Mouse (Mus musculus): ENCODE data around the gene Kcnn3. TPM values are rescaled to one million over a fixed set of nuclear protein-coding genes. Genes with fewer than 3 reads are reported as not detected.

Kcnn3 gene
- polyA plus RNA-seq, 1 experiment from 2014 or later = 2.5 TPM

DNA sequence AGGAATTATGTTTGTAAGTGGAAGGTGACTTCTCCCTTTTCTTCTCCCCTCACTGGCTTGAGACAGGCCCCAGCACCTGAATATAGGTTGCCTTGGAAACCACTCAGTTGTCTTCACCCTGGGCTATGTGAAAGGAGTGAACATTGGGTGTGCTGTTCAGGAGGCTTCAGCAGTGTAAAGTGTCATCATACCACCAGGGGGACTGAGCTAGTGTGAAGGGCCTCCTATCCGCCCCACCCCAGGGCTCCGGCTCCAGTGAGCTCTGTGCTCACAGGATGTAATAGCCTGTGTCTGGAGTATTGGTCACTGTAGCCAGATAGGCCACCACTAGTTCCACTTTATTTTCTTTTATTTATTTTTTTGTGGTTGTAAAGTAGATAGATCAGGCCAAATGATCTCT, 54.3 kb downstream of the Kcnn3 start:
- H3K9ac ChIP-seq = no peak overlapping the region
- no peak overlapping the region for H3K4me3 ChIP-seq
- 63% methylated on average over 2 of the region's 2 CpGs for WGBS
- no peak overlapping the region for H3K27ac ChIP-seq
- H3K9me3 ChIP-seq = no peaks in the 10 kb centered on the region
- no peaks in the 10 kb centered on the region for H3K27me3 ChIP-seq
- ATAC-seq (ENCODE audit: insufficient number of reproducible peaks, insufficient read depth, low FRiP score, low TSS enrichment) = no peak
- peaks cover 7% of the 10 kb centered on the region; the same call in 1 of the 2 replicates for H3K4me1 ChIP-seq
- no peak overlapping the region for H3K4me2 ChIP-seq (replicated peaks)
- H3K36me3 ChIP-seq = no peaks in the 10 kb centered on the region

GRCm38 (mm10) chr3:89576381-89576780, 56.4 kb downstream of the Kcnn3 start:
- WGBS = 92% methylated on average over 6 of the region's 6 CpGs
- Histone ChIP-seq H3K4me1 (peaks cover 7% of the 10 kb centered on the region; the same call in 1 of the 2 replicates), H3K4me3 (no peak overlapping the region), H3K27me3 (no peaks in the 10 kb centered on the region), H3K27ac (no peak overlapping the region), H3K36me3 (no peaks in the 10 kb centered on the region), H3K4me2 (replicated peaks) (no peak overlapping the region), H3K9ac (no peak overlapping the region), H3K9me3 (no peaks in the 10 kb centered on the region)
- no peak for ATAC-seq (ENCODE audit: insufficient number of reproducible peaks, insufficient read depth, low FRiP score, low TSS enrichment)

GRCm38 (mm10) chr3:89577154-89577553, 57.2 kb downstream of the Kcnn3 start:
- WGBS = 83% methylated on average over 5 of the region's 5 CpGs
- Histone ChIP-seq H3K4me2 (replicated peaks) (no peak overlapping the region), H3K36me3 (no peaks in the 10 kb centered on the region), H3K27me3 (no peaks in the 10 kb centered on the region), H3K4me1 (peaks cover 7% of the 10 kb centered on the region; the same call in 1 of the 2 replicates), H3K27ac (no peak overlapping the region), H3K4me3 (no peak overlapping the region), H3K9ac (no peak overlapping the region), H3K9me3 (no peaks in the 10 kb centered on the region)
- ATAC-seq (ENCODE audit: insufficient number of reproducible peaks, insufficient read depth, low FRiP score, low TSS enrichment) = no peak

- no peak for ATAC-seq (ENCODE audit: insufficient number of reproducible peaks, insufficient read depth, low FRiP score, low TSS enrichment)
- Histone ChIP-seq H3K27me3 (no peaks in the 10 kb centered on the region), H3K4me3 (no peak overlapping the region), H3K36me3 (no peaks in the 10 kb centered on the region), H3K4me2 (replicated peaks) (no peak overlapping the region), H3K9ac (no peak overlapping the region), H3K9me3 (no peaks in the 10 kb centered on the region), H3K4me1 (peaks cover 7% of the 10 kb centered on the region; the same call in 1 of the 2 replicates), H3K27ac (no peak overlapping the region)
- WGBS = 68% methylated on average over 4 of the region's 4 CpGs
These were observed 58.1 kb downstream of the Kcnn3 start for GRCm38 (mm10) chr3:89578083-89578482.

- Histone ChIP-seq H3K36me3 (no peaks in the 10 kb centered on the region), H3K27me3 (no peaks in the 10 kb centered on the region), H3K4me1 (peaks cover 7% of the 10 kb centered on the region; the same call in 1 of the 2 replicates), H3K9ac (no peak overlapping the region), H3K4me2 (replicated peaks) (no peak overlapping the region), H3K4me3 (no peak overlapping the region), H3K27ac (no peak overlapping the region), H3K9me3 (no peaks in the 10 kb centered on the region)
- WGBS = 28% methylated on average over 10 of the region's 10 CpGs
- 0 out of 2 replicates have a peak, but pooled peaks have one; percentile 65 for ATAC-seq (ENCODE audit: insufficient number of reproducible peaks, insufficient read depth, low FRiP score, low TSS enrichment)
These were observed 58.8 kb downstream of the Kcnn3 start for GRCm38 (mm10) chr3:89578803-89579202.

DNA sequence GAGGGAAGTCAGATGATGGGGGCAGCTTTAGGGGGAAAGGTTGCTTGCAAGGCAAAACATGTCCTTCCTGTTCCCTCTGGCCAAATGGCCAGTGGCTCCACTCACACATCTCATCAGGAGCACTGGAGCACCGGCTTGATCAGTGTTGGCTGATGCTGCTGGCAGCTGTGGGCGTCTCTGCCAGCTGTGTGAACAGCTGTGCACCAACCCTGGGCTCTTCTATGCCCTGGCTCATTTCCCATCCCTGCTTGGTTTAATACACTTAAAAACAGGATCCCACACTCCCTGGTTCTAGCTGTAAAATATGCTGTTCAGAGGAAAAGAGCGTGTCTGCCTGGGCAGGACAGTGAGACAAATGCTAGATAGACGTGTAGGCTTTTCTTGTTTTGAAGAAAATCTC, 64.3 kb downstream of the Kcnn3 start:
- no peak overlapping the region for H3K9ac ChIP-seq
- no peak overlapping the region for H3K4me2 ChIP-seq (replicated peaks)
- no peak overlapping the region for H3K27ac ChIP-seq
- H3K4me1 ChIP-seq = peaks cover 9% of the 10 kb centered on the region; the same call in 1 of the 2 replicates
- WGBS = 67% methylated on average over 4 of the region's 4 CpGs
- no peaks in the 10 kb centered on the region for H3K36me3 ChIP-seq
- no peak overlapping the region for H3K4me3 ChIP-seq
- ATAC-seq (ENCODE audit: insufficient number of reproducible peaks, insufficient read depth, low FRiP score, low TSS enrichment) = no peak
- H3K9me3 ChIP-seq = no peaks in the 10 kb centered on the region
- H3K27me3 ChIP-seq = no peaks in the 10 kb centered on the region

GRCm38 (mm10) chr3:89588436-89588835, 68.5 kb downstream of the Kcnn3 start:
- WGBS = 45% methylated on average over 11 of the region's 11 CpGs
- H3K27ac ChIP-seq = no peak overlapping the region
- no peaks in the 10 kb centered on the region for H3K9me3 ChIP-seq
- H3K27me3 ChIP-seq = no peaks in the 10 kb centered on the region
- ATAC-seq (ENCODE audit: insufficient number of reproducible peaks, insufficient read depth, low FRiP score, low TSS enrichment) = no peak
- no peak overlapping the region for H3K9ac ChIP-seq
- peaks cover 14% of the 10 kb centered on the region; the same call in 1 of the 2 replicates for H3K4me1 ChIP-seq
- H3K36me3 ChIP-seq = no peaks in the 10 kb centered on the region
- no peak overlapping the region for H3K4me3 ChIP-seq
- 0 out of 2 replicates have a peak overlapping the region, but pooled peaks have one; percentile 2 for H3K4me2 ChIP-seq (replicated peaks)

- Histone ChIP-seq H3K4me3 (no peak overlapping the region), H3K27me3 (no peaks in the 10 kb centered on the region), H3K9me3 (no peaks in the 10 kb centered on the region), H3K4me1 (peaks cover 16% of the 10 kb centered on the region), H3K4me2 (replicated peaks) (no peak overlapping the region), H3K9ac (no peak overlapping the region), H3K36me3 (no peaks in the 10 kb centered on the region), H3K27ac (no peak overlapping the region)
- WGBS = 68% methylated on average over 3 of the region's 3 CpGs
- no peak for ATAC-seq (ENCODE audit: insufficient number of reproducible peaks, insufficient read depth, low FRiP score, low TSS enrichment)
These were observed 69.4 kb downstream of the Kcnn3 start for GRCm38 (mm10) chr3:89589321-89589720.

- Histone ChIP-seq H3K9ac (no peak overlapping the region), H3K4me3 (no peak overlapping the region), H3K36me3 (no peaks in the 10 kb centered on the region), H3K4me2 (replicated peaks) (no peak overlapping the region), H3K27ac (no peak overlapping the region), H3K9me3 (no peaks in the 10 kb centered on the region), H3K4me1 (peaks cover 22% of the 10 kb centered on the region), H3K27me3 (no peaks in the 10 kb centered on the region)
- 87% methylated on average over 4 of the region's 4 CpGs for WGBS
- ATAC-seq (ENCODE audit: insufficient number of reproducible peaks, insufficient read depth, low FRiP score, low TSS enrichment) = no peak
These were observed 70.4 kb downstream of the Kcnn3 start for GRCm38 (mm10) chr3:89590386-89590785.

DNA sequence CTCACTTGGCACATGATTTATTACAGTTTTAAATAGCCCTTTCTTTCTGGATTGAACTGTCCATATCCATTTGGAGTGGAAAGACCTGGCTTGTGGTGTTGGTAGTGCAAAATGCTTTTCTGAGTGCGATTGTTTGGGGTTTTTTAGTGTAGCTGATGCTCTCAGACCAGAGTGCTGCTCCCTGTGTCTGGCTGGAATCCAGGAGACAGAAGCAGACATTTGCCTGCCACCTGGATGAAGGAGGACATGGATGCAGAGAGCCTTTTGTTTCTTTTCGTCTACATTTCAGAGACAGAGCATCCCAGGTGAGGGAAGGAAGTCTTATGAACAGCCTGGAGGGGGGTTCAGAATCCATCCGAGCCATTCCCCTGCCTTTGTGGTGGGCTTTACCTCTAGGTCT, 71.5 kb downstream of the Kcnn3 start:
- Histone ChIP-seq H3K4me3 (no peak overlapping the region), H3K27me3 (no peaks in the 10 kb centered on the region), H3K9ac (no peak overlapping the region), H3K4me1 (peaks cover 22% of the 10 kb centered on the region), H3K27ac (no peak overlapping the region), H3K9me3 (no peaks in the 10 kb centered on the region), H3K4me2 (replicated peaks) (no peak overlapping the region), H3K36me3 (no peaks in the 10 kb centered on the region)
- 62% methylated on average over 3 of the region's 3 CpGs for whole genome bisulfite sequencing
- ATAC-seq (ENCODE audit: insufficient number of reproducible peaks, insufficient read depth, low FRiP score, low TSS enrichment) = no peak

- Histone ChIP-seq H3K4me1 (peaks cover 22% of the 10 kb centered on the region), H3K36me3 (no peaks in the 10 kb centered on the region), H3K4me3 (no peak overlapping the region), H3K27me3 (no peaks in the 10 kb centered on the region), H3K4me2 (replicated peaks) (no peak overlapping the region), H3K9me3 (no peaks in the 10 kb centered on the region), H3K9ac (no peak overlapping the region), H3K27ac (no peak overlapping the region)
- ATAC-seq (ENCODE audit: insufficient number of reproducible peaks, insufficient read depth, low FRiP score, low TSS enrichment) = no peak
- 70% methylated on average over 11 of the region's 11 CpGs for WGBS
These were observed 72.8 kb downstream of the Kcnn3 start for GRCm38 (mm10) chr3:89592809-89593208.

DNA sequence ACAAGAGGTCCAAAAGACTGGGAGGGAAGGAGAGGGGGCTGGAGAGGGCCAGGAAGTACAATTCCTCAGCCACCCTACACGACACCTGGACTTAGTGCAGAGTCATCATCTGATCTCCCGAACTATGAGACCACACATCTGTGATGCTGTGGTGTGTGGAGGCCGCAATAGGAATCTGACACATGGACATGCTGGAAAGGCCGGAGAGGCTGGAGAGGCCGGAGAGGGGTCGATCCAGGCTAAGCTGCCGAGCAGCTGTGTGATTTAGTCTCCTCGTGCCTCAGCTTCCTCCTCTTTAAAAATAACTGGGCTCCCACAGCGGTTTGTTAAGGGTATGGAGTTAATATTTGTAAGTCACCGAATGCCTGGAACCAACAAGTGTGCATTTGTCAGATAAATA, 73.6 kb downstream of the Kcnn3 start:
- H3K27me3 ChIP-seq = no peaks in the 10 kb centered on the region
- WGBS = 64% methylated on average over 10 of the region's 10 CpGs
- ATAC-seq (ENCODE audit: insufficient number of reproducible peaks, insufficient read depth, low FRiP score, low TSS enrichment) = no peak
- no peak overlapping the region for H3K9ac ChIP-seq
- H3K9me3 ChIP-seq = no peaks in the 10 kb centered on the region
- H3K4me1 ChIP-seq = peaks cover 21% of the 10 kb centered on the region
- no peaks in the 10 kb centered on the region for H3K36me3 ChIP-seq
- H3K4me3 ChIP-seq = no peak overlapping the region
- no peak overlapping the region for H3K27ac ChIP-seq
- H3K4me2 ChIP-seq (replicated peaks) = no peak overlapping the region

GRCm38 (mm10) chr3:89598361-89598760, 78.4 kb downstream of the Kcnn3 start:
- WGBS = 84% methylated on average over 7 of the region's 7 CpGs
- no peak for ATAC-seq (ENCODE audit: insufficient number of reproducible peaks, insufficient read depth, low FRiP score, low TSS enrichment)
- Histone ChIP-seq H3K9me3 (peaks cover 6% of the 10 kb centered on the region; the same call in 1 of the 2 replicates), H3K4me2 (replicated peaks) (no peak overlapping the region), H3K4me1 (peaks cover 9% of the 10 kb centered on the region; the same call in 1 of the 2 replicates), H3K36me3 (no peaks in the 10 kb centered on the region), H3K27me3 (no peaks in the 10 kb centered on the region), H3K4me3 (no peak overlapping the region), H3K27ac (no peak overlapping the region), H3K9ac (no peak overlapping the region)

All from embryonic facial prominence, embryonic 12.5 days (tissue).